Mouse (Mus musculus): ENCODE data around the gene Dmac1. TPM values are rescaled to one million over a fixed set of nuclear protein-coding genes. Genes with fewer than 3 reads are reported as not detected.

Gene Dmac1
- polyA plus RNA-seq, 1 experiment from 2014 or later = 96.9 TPM

DNA sequence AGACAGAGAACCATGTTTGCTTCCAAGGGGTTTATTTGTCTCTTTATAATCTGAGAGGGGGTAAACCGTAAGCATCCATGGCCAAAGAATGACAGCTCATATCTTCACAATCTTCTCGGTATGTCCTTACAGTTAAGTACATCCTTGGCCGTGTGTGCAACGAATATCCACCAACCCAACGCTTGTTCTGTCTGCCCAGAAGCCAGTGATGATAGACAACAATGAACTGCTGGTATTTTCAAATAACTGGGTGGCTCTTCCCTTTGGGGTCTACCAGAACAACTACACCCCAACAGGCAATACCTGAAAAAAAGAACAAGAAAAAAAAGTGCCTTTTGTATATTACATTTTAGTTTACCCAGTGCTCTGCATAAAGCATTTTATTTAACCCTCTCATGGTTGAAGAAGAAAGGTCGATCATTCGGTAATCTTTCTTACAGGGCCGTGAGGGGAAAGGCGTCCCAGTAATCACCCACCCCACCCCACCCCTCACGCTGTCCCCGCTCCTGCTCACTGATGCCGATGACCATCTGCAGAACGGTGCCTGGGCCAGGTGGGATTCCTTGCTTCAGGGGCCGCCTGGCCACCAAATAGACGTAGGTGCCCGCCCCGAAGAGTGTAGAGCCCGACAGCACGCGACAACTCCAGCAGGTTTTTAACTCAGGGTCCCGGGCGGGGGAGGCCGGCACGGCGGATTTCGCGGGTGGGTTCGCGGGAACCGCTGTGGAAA is 473 bp downstream of the Dmac1 start:
- Histone ChIP-seq H3K27ac (ENCODE audit: low read length) (0 out of 2 replicates have a peak overlapping the region, but pooled peaks have one; percentile 25), H3K9ac (ENCODE audit: low read length) (peak overlapping the region; percentile 93)
- 5% methylated on average over 30 of the region's 30 CpGs for WGBS

GRCm38 (mm10) chr4:75275737-75276136 is 2.4 kb downstream of the Dmac1 start:
- Histone ChIP-seq H3K4me1 (ENCODE audit: control insufficient read depth, insufficient read depth, low read length) (peaks cover 3% of the 10 kb centered on the region; the same call in 1 of the 2 replicates), H3K9ac (ENCODE audit: low read length) (no peak overlapping the region), H3K9me3 (replicated peaks; ENCODE audit: control insufficient read depth, low read length) (no peaks in the 10 kb centered on the region), H3K4me3 (ENCODE audit: low read length) (no peak overlapping the region), H3K27me3 (ENCODE audit: control insufficient read depth, insufficient read depth, low read length) (no peaks in the 10 kb centered on the region), H3K27ac (ENCODE audit: low read length) (no peak overlapping the region), H3K36me3 (ENCODE audit: control insufficient read depth, insufficient read depth) (peaks cover 21% of the 10 kb centered on the region), H3K4me2 (ENCODE audit: low read depth, low read length) (no peak overlapping the region)
- ATAC-seq (replicated peaks; ENCODE audit: extremely low read depth, insufficient read depth, low FRiP score) = no peak
- 76% methylated on average over 2 of the region's 2 CpGs for WGBS

More for the DNA sequence above, 473 bp downstream of the Dmac1 start:
- peak; percentile 75 for ATAC-seq (replicated peaks; ENCODE audit: extremely low read depth, insufficient read depth, low FRiP score)
- H3K4me1 ChIP-seq (ENCODE audit: control insufficient read depth, insufficient read depth, low read length) = peaks cover 3% of the 10 kb centered on the region; the same call in 1 of the 2 replicates
- peaks cover 13% of the 10 kb centered on the region for H3K36me3 ChIP-seq (ENCODE audit: control insufficient read depth, insufficient read depth)
- H3K4me2 ChIP-seq (ENCODE audit: low read depth, low read length) = peak overlapping the region; percentile 90
- peak overlapping the region; percentile 92 for H3K4me3 ChIP-seq (ENCODE audit: low read length)
- no peaks in the 10 kb centered on the region for H3K27me3 ChIP-seq (ENCODE audit: control insufficient read depth, insufficient read depth, low read length)
- no peaks in the 10 kb centered on the region for H3K9me3 ChIP-seq (replicated peaks; ENCODE audit: control insufficient read depth, low read length)

DNA sequence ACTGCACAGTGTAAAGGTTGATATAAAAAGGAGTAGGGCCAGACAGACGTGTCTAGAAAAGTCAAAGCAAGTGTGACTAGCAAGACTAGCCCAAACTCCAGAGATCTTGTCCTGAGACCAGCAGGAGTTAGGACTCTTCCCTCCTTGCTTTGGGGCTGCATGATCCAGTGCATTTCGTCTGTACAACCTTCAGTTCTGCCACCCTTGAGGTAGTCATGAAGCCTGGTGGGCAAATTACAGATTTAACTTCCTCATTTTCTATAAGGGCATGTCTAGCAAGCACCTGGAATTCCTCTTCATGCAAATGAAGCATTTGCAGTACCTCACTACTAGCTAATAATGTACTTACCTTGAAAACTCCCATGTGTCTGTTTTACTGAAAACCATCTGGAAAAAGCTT is 10.2 kb downstream of the Dmac1 start:
- Histone ChIP-seq H3K27ac (ENCODE audit: low read length) (peak overlapping the region; percentile 56), H3K9me3 (replicated peaks; ENCODE audit: control insufficient read depth, low read length) (no peaks in the 10 kb centered on the region), H3K9ac (ENCODE audit: low read length) (no peak overlapping the region), H3K27me3 (ENCODE audit: control insufficient read depth, insufficient read depth, low read length) (no peaks in the 10 kb centered on the region), H3K36me3 (ENCODE audit: control insufficient read depth, insufficient read depth) (peaks cover 7% of the 10 kb centered on the region), H3K4me2 (ENCODE audit: low read depth, low read length) (no peak overlapping the region), H3K4me3 (ENCODE audit: low read length) (no peak overlapping the region), H3K4me1 (ENCODE audit: control insufficient read depth, insufficient read depth, low read length) (no peaks in the 10 kb centered on the region)
- WGBS = 74% methylated on average over 2 of the region's 2 CpGs
- ATAC-seq (replicated peaks; ENCODE audit: extremely low read depth, insufficient read depth, low FRiP score) = no peak

- H3K27me3 ChIP-seq (ENCODE audit: control insufficient read depth, insufficient read depth, low read length) = no peaks in the 10 kb centered on the region
- peaks cover 2% of the 10 kb centered on the region; the same call in 1 of the 2 replicates for H3K36me3 ChIP-seq (ENCODE audit: control insufficient read depth, insufficient read depth)
- peak; percentile 60; the same call in 1 of the 2 replicates for ATAC-seq (replicated peaks; ENCODE audit: extremely low read depth, insufficient read depth, low FRiP score)
- WGBS = 48% methylated on average over 6 of the region's 6 CpGs
- H3K4me2 ChIP-seq (ENCODE audit: low read depth, low read length) = no peak overlapping the region
- no peak overlapping the region for H3K27ac ChIP-seq (ENCODE audit: low read length)
- H3K4me3 ChIP-seq (ENCODE audit: low read length) = no peak overlapping the region
- H3K9ac ChIP-seq (ENCODE audit: low read length) = no peak overlapping the region
- no peaks in the 10 kb centered on the region for H3K9me3 ChIP-seq (replicated peaks; ENCODE audit: control insufficient read depth, low read length)
- H3K4me1 ChIP-seq (ENCODE audit: control insufficient read depth, insufficient read depth, low read length) = no peaks in the 10 kb centered on the region; the same call in 1 of the 2 replicates
Measured at GRCm38 (mm10) chr4:75266773-75267550, 11.1 kb downstream of the Dmac1 start.

GRCm38 (mm10) chr4:75264219-75264618 is 13.9 kb downstream of the Dmac1 start:
- WGBS = 85% methylated on average over 2 of the region's 2 CpGs
- no peak for ATAC-seq (replicated peaks; ENCODE audit: extremely low read depth, insufficient read depth, low FRiP score)
- Histone ChIP-seq H3K9ac (ENCODE audit: low read length) (no peak overlapping the region), H3K36me3 (ENCODE audit: control insufficient read depth, insufficient read depth) (no peaks in the 10 kb centered on the region), H3K4me3 (ENCODE audit: low read length) (no peak overlapping the region), H3K4me2 (ENCODE audit: low read depth, low read length) (no peak overlapping the region), H3K9me3 (replicated peaks; ENCODE audit: control insufficient read depth, low read length) (no peaks in the 10 kb centered on the region), H3K27me3 (ENCODE audit: control insufficient read depth, insufficient read depth, low read length) (no peaks in the 10 kb centered on the region), H3K4me1 (ENCODE audit: control insufficient read depth, insufficient read depth, low read length) (no peaks in the 10 kb centered on the region; the same call in 1 of the 2 replicates), H3K27ac (ENCODE audit: low read length) (no peak overlapping the region)

- no peaks in the 10 kb centered on the region for H3K36me3 ChIP-seq (ENCODE audit: control insufficient read depth, insufficient read depth)
- H3K9ac ChIP-seq (ENCODE audit: low read length) = no peak overlapping the region
- no peaks in the 10 kb centered on the region for H3K27me3 ChIP-seq (ENCODE audit: control insufficient read depth, insufficient read depth, low read length)
- 85% methylated on average over 3 of the region's 3 CpGs for WGBS
- H3K4me3 ChIP-seq (ENCODE audit: low read length) = no peak overlapping the region
- ATAC-seq (replicated peaks; ENCODE audit: extremely low read depth, insufficient read depth, low FRiP score) = no peak
- H3K27ac ChIP-seq (ENCODE audit: low read length) = no peak overlapping the region
- no peaks in the 10 kb centered on the region for H3K9me3 ChIP-seq (replicated peaks; ENCODE audit: control insufficient read depth, low read length)
- no peaks in the 10 kb centered on the region; the same call in 1 of the 2 replicates for H3K4me1 ChIP-seq (ENCODE audit: control insufficient read depth, insufficient read depth, low read length)
- H3K4me2 ChIP-seq (ENCODE audit: low read depth, low read length) = no peak overlapping the region
Measured at GRCm38 (mm10) chr4:75263556-75264129, 14.5 kb downstream of the Dmac1 start.

DNA sequence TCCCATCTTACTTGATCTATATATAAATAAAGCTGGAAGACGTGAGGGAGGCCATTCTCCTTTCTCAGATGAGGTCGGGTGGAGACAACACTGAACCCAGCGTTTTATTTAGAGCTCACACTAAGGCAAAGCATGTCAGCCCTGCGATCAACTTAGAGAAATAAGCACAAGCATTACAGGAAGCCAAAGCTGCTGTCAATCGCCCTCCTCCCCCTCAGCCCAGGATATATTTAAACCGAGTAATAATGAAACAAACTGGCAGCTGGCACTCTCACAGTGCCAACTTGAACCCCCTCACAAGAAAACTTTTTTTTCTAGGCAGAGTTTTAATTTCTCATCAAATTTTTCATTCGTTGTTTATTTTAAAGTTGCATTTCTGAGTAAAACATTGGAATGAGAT is 15.7 kb downstream of the Dmac1 start:
- no peaks in the 10 kb centered on the region for H3K9me3 ChIP-seq (replicated peaks; ENCODE audit: control insufficient read depth, low read length)
- no peaks in the 10 kb centered on the region for H3K36me3 ChIP-seq (ENCODE audit: control insufficient read depth, insufficient read depth)
- no peaks in the 10 kb centered on the region; the same call in 1 of the 2 replicates for H3K4me1 ChIP-seq (ENCODE audit: control insufficient read depth, insufficient read depth, low read length)
- no peak overlapping the region for H3K4me3 ChIP-seq (ENCODE audit: low read length)
- 31% methylated on average over 7 of the region's 7 CpGs for WGBS
- H3K27me3 ChIP-seq (ENCODE audit: control insufficient read depth, insufficient read depth, low read length) = no peaks in the 10 kb centered on the region
- no peak for ATAC-seq (replicated peaks; ENCODE audit: extremely low read depth, insufficient read depth, low FRiP score)
- H3K4me2 ChIP-seq (ENCODE audit: low read depth, low read length) = peak overlapping the region; percentile 21
- H3K27ac ChIP-seq (ENCODE audit: low read length) = peak overlapping the region; percentile 23; the same call in 1 of the 2 replicates
- no peak overlapping the region for H3K9ac ChIP-seq (ENCODE audit: low read length)

- Histone ChIP-seq H3K27me3 (ENCODE audit: control insufficient read depth, insufficient read depth, low read length) (no peaks in the 10 kb centered on the region), H3K9me3 (replicated peaks; ENCODE audit: control insufficient read depth, low read length) (no peaks in the 10 kb centered on the region), H3K4me3 (ENCODE audit: low read length) (no peak overlapping the region), H3K4me1 (ENCODE audit: control insufficient read depth, insufficient read depth, low read length) (no peaks in the 10 kb centered on the region; the same call in 1 of the 2 replicates), H3K9ac (ENCODE audit: low read length) (no peak overlapping the region), H3K36me3 (ENCODE audit: control insufficient read depth, insufficient read depth) (no peaks in the 10 kb centered on the region), H3K27ac (ENCODE audit: low read length) (no peak overlapping the region), H3K4me2 (ENCODE audit: low read depth, low read length) (no peak overlapping the region)
- no peak for ATAC-seq (replicated peaks; ENCODE audit: extremely low read depth, insufficient read depth, low FRiP score)
- WGBS = 54% methylated on average over 6 of the region's 6 CpGs
Measured at GRCm38 (mm10) chr4:75260156-75260555, 17.9 kb downstream of the Dmac1 start.

Data from heart, embryonic 16.5 days (tissue).